Mouse (Mus musculus) liver, adult 2 months (tissue): ENCODE data around the gene Nmt1. TPM values are rescaled to one million over a fixed set of nuclear protein-coding genes. Genes with fewer than 3 reads are reported as not detected.

Experiments
- DNase-seq: peaks from one replicate; pipeline ENCODE4 v3.0.0-alpha.2; 2011; ENCODE audit warnings: low read depth, low spot score; ENCODE audit errors: extremely low read depth
- H3K27ac ChIP-seq: fragments of 200-500 bp; replicated peaks from 2 replicates; pipeline ENCODE4 v1.5.1; 2012; ENCODE audit warnings: low read depth, mild to moderate bottlenecking, control low read depth, inconsistent platforms, low read length; ENCODE audit not compliant: insufficient read depth
- H3K27me3 ChIP-seq: fragments of 200-500 bp; 2 replicates; pipeline ENCODE4 v1.6.1; 2012; ENCODE audit warnings: mild to moderate bottlenecking, moderate library complexity, low read length, inconsistent platforms; ENCODE audit not compliant: control insufficient read depth, insufficient read depth
- H3K36me3 ChIP-seq: fragments of 200-500 bp; 2 replicates; pipeline ENCODE4 v1.6.1; 2012; ENCODE audit warnings: low read length, inconsistent platforms; ENCODE audit not compliant: control insufficient read depth, insufficient read depth
- H3K4me1 ChIP-seq: fragments of 200-500 bp; 2 replicates; pipeline ENCODE4 v1.6.1; 2011; ENCODE audit warnings: low read length; ENCODE audit not compliant: control insufficient read depth, insufficient read depth
- H3K4me3 ChIP-seq: fragments of 200-500 bp; 2 replicates; pipeline ENCODE4 v1.5.1; 2011; ENCODE audit warnings: low read depth, mild to moderate bottlenecking, control low read depth, low read length, moderate library complexity; ENCODE audit not compliant: insufficient read depth
- H3K79me2 ChIP-seq: fragments of 200-500 bp; 2 replicates; pipeline ENCODE4 v1.6.1; 2012; ENCODE audit warnings: inconsistent platforms, mild to moderate bottlenecking, low read length, moderate library complexity; ENCODE audit not compliant: control insufficient read depth, insufficient read depth
- H3K9ac ChIP-seq: fragments of 200-500 bp; 2 replicates; pipeline ENCODE4 v1.6.1; 2012; ENCODE audit warnings: low read depth, mild to moderate bottlenecking, control low read depth, inconsistent platforms, low read length
- CTCF ChIP-seq: fragments of 200-500 bp; IDR thresholded peaks from 2 replicates; pipeline ENCODE4 v1.5.1; 2011; ENCODE audit warnings: low read depth, low read length, control low read depth
- POLR2A ChIP-seq: fragments of 200-500 bp; IDR thresholded peaks from 2 replicates; pipeline ENCODE4 v1.6.1; 2011; ENCODE audit warnings: low read length, control low read depth; ENCODE audit not compliant: insufficient read depth; ENCODE audit errors: extremely low read depth
- WGBS: fragments of 180-500 bp; shearing (Covaris S2); methylation state at CpG from one replicate; pipeline ENCODE4 v1.1.7; 2018; 5-methylcytosine and 5-hydroxymethylcytosine counted together
- polyA plus RNA-seq: library from polyadenylated mRNA; depleted of rRNA; stranded (reverse); fragments of >200 nt; gene quantifications from 2 replicates; pipeline ENCODE4 v1.2.3, GENCODE M21; 2012
- total RNA-seq: library from RNA; depleted of rRNA; stranded (reverse); fragments of >200 nt; gene quantifications from 2 replicates; pipeline ENCODE4 v1.2.3, GENCODE M21; 2014

Nmt1 gene
- total and polyA plus RNA-seq, 2 experiments = 16.8 to 34.1 TPM

GRCm38 (mm10) chr11:103105180-103105725 is 77.3 kb downstream of the Nmt1 start:
- WGBS = 23% methylated on average over 14 of the region's 14 CpGs
- peaks cover 28% of the 10 kb centered on the region for H3K4me1 ChIP-seq
- DNase-seq = peak; percentile 92
- peak overlapping the region; percentile 97 for H3K27ac ChIP-seq
- H3K9ac ChIP-seq = peak overlapping the region; percentile 80
- H3K4me3 ChIP-seq = peak overlapping the region; percentile 45; the same call in 1 of the 2 replicates
- TF ChIP-seq POLR2A (no peak), CTCF (peak; percentile 47)
- H3K27me3 ChIP-seq = 0 out of 2 replicates have a peak, but pooled peaks cover 3% of the 10 kb centered on the region
- H3K36me3 ChIP-seq = peaks cover 2% of the 10 kb centered on the region; the same call in 1 of the 2 replicates
- peaks cover 7% of the 10 kb centered on the region; the same call in 1 of the 2 replicates for H3K79me2 ChIP-seq

- TF ChIP-seq CTCF = no peak
- no peak for DNase-seq
- peaks cover 28% of the 10 kb centered on the region for H3K4me1 ChIP-seq
- H3K79me2 ChIP-seq = peaks cover 7% of the 10 kb centered on the region; the same call in 1 of the 2 replicates
- H3K4me3 ChIP-seq = no peak overlapping the region
- peak overlapping the region; percentile 82 for H3K27ac ChIP-seq
- 63% methylated on average over 6 of the region's 6 CpGs for WGBS
- H3K27me3 ChIP-seq = 0 out of 2 replicates have a peak, but pooled peaks cover 3% of the 10 kb centered on the region
- peaks cover 2% of the 10 kb centered on the region; the same call in 1 of the 2 replicates for H3K36me3 ChIP-seq
- H3K9ac ChIP-seq = 0 out of 2 replicates have a peak overlapping the region, but pooled peaks have one; percentile 43
Observed at GRCm38 (mm10) chr11:103105810-103106209, 77.8 kb downstream of the Nmt1 start.

GRCm38 (mm10) chr11:103106386-103106785 is 78.4 kb downstream of the Nmt1 start:
- Histone ChIP-seq H3K4me3 (no peak overlapping the region), H3K9ac (no peak overlapping the region), H3K4me1 (peaks cover 31% of the 10 kb centered on the region)

GRCm38 (mm10) chr11:103111301-103111700 is 83.3 kb downstream of the Nmt1 start:
- H3K4me3 ChIP-seq = no peak overlapping the region
- H3K9ac ChIP-seq = peak overlapping the region; percentile 41
- 27% methylated on average over 10 of the region's 10 CpGs for WGBS
- peaks cover 2% of the 10 kb centered on the region; the same call in 1 of the 2 replicates for H3K36me3 ChIP-seq
- DNase-seq = peak; percentile 53
- H3K27me3 ChIP-seq = no peaks in the 10 kb centered on the region
- H3K4me1 ChIP-seq = peaks cover 19% of the 10 kb centered on the region
- H3K27ac ChIP-seq = peak overlapping the region; percentile 64
- TF ChIP-seq CTCF = no peak
- TF ChIP-seq POLR2A = no peak
- no peaks in the 10 kb centered on the region; the same call in 1 of the 2 replicates for H3K79me2 ChIP-seq

More at GRCm38 (mm10) chr11:103106386-103106785, 78.4 kb downstream of the Nmt1 start:
- DNase-seq = no peak
- Histone ChIP-seq H3K27me3 (no peaks in the 10 kb centered on the region), H3K27ac (no peak overlapping the region; the same call in 1 of the 2 replicates), H3K79me2 (peaks cover 7% of the 10 kb centered on the region; the same call in 1 of the 2 replicates), H3K36me3 (peaks cover 2% of the 10 kb centered on the region; the same call in 1 of the 2 replicates)
- WGBS = 38% methylated on average over 4 of the region's 4 CpGs
- TF ChIP-seq CTCF (no peak), POLR2A (no peak)

GRCm38 (mm10) chr11:103111881-103112551 is 84.0 kb downstream of the Nmt1 start:
- TF ChIP-seq CTCF (no peak), POLR2A (0 out of 2 replicates have a peak, but pooled peaks have one; percentile 7)
- Histone ChIP-seq H3K4me1 (peaks cover 16% of the 10 kb centered on the region), H3K79me2 (no peaks in the 10 kb centered on the region), H3K9ac (peak overlapping the region; percentile 22), H3K27ac (peak overlapping the region; percentile 70), H3K27me3 (no peaks in the 10 kb centered on the region), H3K4me3 (peak overlapping the region; percentile 32), H3K36me3 (peaks cover 2% of the 10 kb centered on the region; the same call in 1 of the 2 replicates)
- DNase-seq = peak; percentile 93
- 2% methylated on average over 28 of the region's 28 CpGs for WGBS
